Mouse (Mus musculus): ENCODE data around the gene Dnttip2. TPM values are rescaled to one million over a fixed set of nuclear protein-coding genes. Genes with fewer than 3 reads are reported as not detected.
"Not testable (repeated sequence)": the region's sequence is repeated elsewhere in the genome, so short reads cannot be mapped to it uniquely, and the experiment has no call there.

Gene Dnttip2
- polyA plus RNA-seq, 2 experiments: 24.0 to 37.0 TPM

DNA sequence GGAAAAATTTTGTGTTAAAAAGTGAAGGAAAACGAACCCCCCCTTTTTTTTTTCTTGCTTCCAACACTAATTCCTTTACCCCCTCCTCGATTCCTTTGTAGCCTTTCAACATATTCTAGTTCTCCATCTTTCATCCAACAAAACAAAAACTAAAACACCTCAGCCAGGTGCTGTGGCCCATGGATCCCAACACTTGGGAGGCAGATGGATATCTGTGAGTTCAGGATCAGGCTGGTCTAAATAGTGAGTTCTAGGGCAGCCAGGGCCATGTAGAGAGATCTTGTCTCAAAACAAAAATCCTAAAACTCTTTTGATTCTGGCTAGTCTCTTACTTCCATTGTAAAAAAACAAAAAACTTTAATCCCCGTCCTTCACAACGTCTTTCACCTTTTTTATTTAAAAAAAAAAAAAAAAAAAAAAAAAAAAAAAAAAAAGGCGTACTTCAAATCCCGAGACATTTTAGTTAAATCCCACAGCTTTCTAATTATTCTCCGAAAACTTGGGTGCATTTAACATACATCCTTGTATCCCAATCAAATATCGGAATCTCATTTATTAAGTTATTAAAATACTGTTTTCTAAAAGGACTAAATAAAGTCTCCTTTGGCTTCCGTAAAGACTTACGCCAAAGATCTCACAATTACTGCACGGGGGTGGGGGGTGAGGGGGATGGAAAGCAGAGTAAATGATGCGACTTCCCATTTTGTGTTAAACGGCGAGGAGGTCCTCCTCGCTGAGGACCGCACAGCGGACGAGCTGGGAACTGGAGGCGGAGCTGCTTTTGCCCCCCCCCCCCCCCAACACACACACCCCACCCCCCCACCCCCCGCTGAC, 564 bp upstream of the Dnttip2 start:
- H3K4me3 ChIP-seq (ENCODE audit: insufficient read depth in 1 of 2, low read depth in 2 of 2, low read length in 2 of 2): peak overlapping the region; percentile 70 to 99
- peaks cover 18 to 25% of the 10 kb centered on the region in 2 experiments for H3K4me1 ChIP-seq (replicated peaks; ENCODE audit: control insufficient read depth in 2 of 2, insufficient read depth in 2 of 2, low read length in 1 of 2)
- H3K9me3 ChIP-seq (ENCODE audit: control insufficient read depth, low read length): no peaks in the 10 kb centered on the region
- DNase-seq (ENCODE audit: low read depth in 3 of 3, low spot score in 3 of 3): no peak
- H3K27ac ChIP-seq: no peak overlapping the region
- 9% methylated on average over 20 of the region's 20 CpGs for WGBS (ENCODE audit: insufficient replicate concordance)
- no peak for ATAC-seq (ENCODE audit: insufficient read depth)
- H3K9ac ChIP-seq (replicated peaks): peak overlapping the region; percentile 97
- no peaks in the 10 kb centered on the region for H3K27me3 ChIP-seq (ENCODE audit: control insufficient read depth, insufficient read depth, low read length)
- peak overlapping the region; percentile 75 for H3K4me2 ChIP-seq (ENCODE audit: low read depth)
- TF ChIP-seq EP300 (IDR thresholded peaks at IDR 0.05; ENCODE audit: low read depth): no peak
- peak; percentile 20; the same call in 1 of the 2 replicates for TF ChIP-seq CTCF (IDR thresholded peaks at IDR 0.05; ENCODE audit: low read depth)
- H3K36me3 ChIP-seq (replicated peaks; ENCODE audit: control insufficient read depth, insufficient read depth, low read depth): peaks cover 37% of the 10 kb centered on the region

DNA sequence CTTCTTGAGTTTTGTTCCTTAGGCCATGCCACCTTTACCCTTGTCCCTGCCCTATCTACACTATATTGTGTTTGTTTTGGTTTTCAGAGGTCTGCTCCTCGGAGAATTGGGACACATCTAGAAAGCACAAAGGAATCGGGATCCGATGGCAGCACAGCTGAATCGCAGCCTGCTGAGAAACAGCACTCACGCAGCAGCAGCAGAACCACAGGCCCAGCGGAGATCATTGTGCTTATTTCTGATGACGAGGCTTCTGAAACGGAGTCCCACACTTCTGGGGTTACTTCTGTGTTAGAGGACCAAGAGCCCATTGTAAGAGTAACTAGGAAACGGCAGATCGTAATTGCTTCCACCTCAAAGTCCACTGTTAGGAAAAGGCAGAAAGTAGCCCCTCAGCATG, 923 bp downstream of the Dnttip2 start:
- Histone ChIP-seq H3K9ac (replicated peaks) (peak overlapping the region; percentile 97), H3K4me1 (replicated peaks; ENCODE audit: control insufficient read depth in 2 of 2, insufficient read depth in 2 of 2, low read length in 1 of 2) (peaks cover 18 to 25% of the 10 kb centered on the region in 2 experiments), H3K4me3 (ENCODE audit: insufficient read depth in 1 of 2, low read depth in 2 of 2, low read length in 2 of 2) (peak overlapping the region; percentile 70 to 99), H3K9me3 (ENCODE audit: control insufficient read depth, low read length) (no peaks in the 10 kb centered on the region), H3K36me3 (replicated peaks; ENCODE audit: control insufficient read depth, insufficient read depth, low read depth) (peaks cover 47% of the 10 kb centered on the region), H3K27ac (no peak overlapping the region), H3K4me2 (ENCODE audit: low read depth) (peak overlapping the region; percentile 75), H3K27me3 (ENCODE audit: control insufficient read depth, insufficient read depth, low read length) (no peaks in the 10 kb centered on the region)
- WGBS (ENCODE audit: insufficient replicate concordance): 64% methylated on average over 10 of the region's 10 CpGs
- DNase-seq (ENCODE audit: low read depth in 3 of 3, low spot score in 3 of 3): no peak
- no peak for ATAC-seq (ENCODE audit: insufficient read depth)
- TF ChIP-seq CTCF (IDR thresholded peaks at IDR 0.05; ENCODE audit: low read depth): no peak
- no peak for TF ChIP-seq EP300 (IDR thresholded peaks at IDR 0.05; ENCODE audit: low read depth)

DNA sequence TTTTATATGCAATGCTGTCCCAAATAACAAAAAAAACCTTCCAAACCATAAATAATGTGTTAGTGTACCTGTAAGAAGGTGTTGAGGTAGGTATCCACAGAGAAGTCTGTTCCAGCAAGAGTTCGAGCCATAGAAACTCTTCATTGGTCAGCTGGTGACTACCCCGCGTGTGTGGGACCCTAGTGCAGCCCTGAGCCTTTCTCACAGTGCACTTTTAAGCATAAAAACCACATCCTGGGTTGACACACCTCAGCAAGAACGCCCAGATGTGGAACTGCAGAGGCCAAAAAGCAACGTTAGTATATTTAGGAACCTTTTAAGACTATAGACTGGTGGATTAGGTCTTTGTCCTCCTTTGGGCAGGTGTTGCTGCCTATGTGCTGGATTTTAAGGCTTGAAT, 13.0 kb downstream of the Dnttip2 start:
- Histone ChIP-seq H3K9me3 (ENCODE audit: control insufficient read depth, low read length) (no peaks in the 10 kb centered on the region), H3K4me1 (replicated peaks; ENCODE audit: control insufficient read depth in 2 of 2, insufficient read depth in 2 of 2, low read length in 1 of 2) (peaks cover 0 to 6% of the 10 kb centered on the region in 2 experiments; a peak in 2 of 4 replicates), H3K27ac (no peak overlapping the region), H3K4me2 (ENCODE audit: low read depth) (no peak overlapping the region), H3K27me3 (ENCODE audit: control insufficient read depth, insufficient read depth, low read length) (no peaks in the 10 kb centered on the region; the same call in 1 of the 2 replicates), H3K4me3 (ENCODE audit: insufficient read depth in 1 of 2, low read depth in 2 of 2, low read length in 2 of 2) (no peak overlapping the region), H3K9ac (replicated peaks) (no peak overlapping the region), H3K36me3 (replicated peaks; ENCODE audit: control insufficient read depth, insufficient read depth, low read depth) (peaks cover 22% of the 10 kb centered on the region)
- DNase-seq (ENCODE audit: low read depth in 3 of 3, low spot score in 3 of 3) (no peak), ATAC-seq (ENCODE audit: insufficient read depth) (no peak)
- WGBS (ENCODE audit: insufficient replicate concordance): 39% methylated on average over 5 of the region's 5 CpGs
- TF ChIP-seq CTCF (IDR thresholded peaks at IDR 0.05; ENCODE audit: low read depth) (no peak), EP300 (IDR thresholded peaks at IDR 0.05; ENCODE audit: low read depth) (no peak)

DNA sequence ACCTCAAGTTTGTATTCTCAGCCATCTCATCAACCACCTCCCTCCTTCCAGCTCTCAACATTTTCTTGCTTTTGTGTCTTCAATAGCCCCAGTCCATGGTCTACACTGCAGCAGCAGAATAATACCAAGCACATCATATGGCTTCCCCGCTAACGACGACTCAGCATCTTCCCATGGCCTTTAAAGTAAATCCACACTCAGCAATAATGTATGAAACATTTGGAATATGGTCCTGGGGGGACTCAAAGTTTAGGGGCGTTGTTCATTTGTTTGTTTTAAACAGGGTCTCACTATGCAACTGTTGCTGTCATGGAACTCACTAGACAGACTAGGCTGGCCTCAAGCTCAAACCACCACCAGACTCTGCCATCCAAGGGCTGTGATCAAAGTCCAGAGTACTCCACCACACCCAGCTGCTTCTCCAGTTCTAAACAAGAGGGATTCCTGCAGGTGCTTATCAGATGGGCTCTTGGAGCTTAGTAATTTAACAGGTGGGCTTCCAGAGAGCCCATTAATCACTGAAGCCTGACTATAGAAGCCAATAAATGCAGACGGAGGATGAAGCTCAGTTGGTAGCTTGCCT, 14.5 kb downstream of the Dnttip2 start:
- H3K27me3 ChIP-seq (ENCODE audit: control insufficient read depth, insufficient read depth, low read length): no peaks in the 10 kb centered on the region; the same call in 1 of the 2 replicates
- peaks cover 0 to 11% of the 10 kb centered on the region in 2 experiments; a peak in 2 of 4 replicates for H3K4me1 ChIP-seq (replicated peaks; ENCODE audit: control insufficient read depth in 2 of 2, insufficient read depth in 2 of 2, low read length in 1 of 2)
- peaks cover 11% of the 10 kb centered on the region for H3K36me3 ChIP-seq (replicated peaks; ENCODE audit: control insufficient read depth, insufficient read depth, low read depth)
- H3K4me3 ChIP-seq (ENCODE audit: insufficient read depth in 1 of 2, low read depth in 2 of 2, low read length in 2 of 2): no peak overlapping the region
- TF ChIP-seq CTCF (IDR thresholded peaks at IDR 0.05; ENCODE audit: low read depth) (no peak), EP300 (IDR thresholded peaks at IDR 0.05; ENCODE audit: low read depth) (no peak)
- no peak overlapping the region for H3K27ac ChIP-seq
- no peak for ATAC-seq (ENCODE audit: insufficient read depth)
- no peak overlapping the region for H3K4me2 ChIP-seq (ENCODE audit: low read depth)
- DNase-seq (ENCODE audit: low read depth in 3 of 3, low spot score in 3 of 3): no peak
- 69% methylated on average over 5 of the region's 5 CpGs for WGBS (ENCODE audit: insufficient replicate concordance)
- no peak overlapping the region for H3K9ac ChIP-seq (replicated peaks)
- H3K9me3 ChIP-seq (ENCODE audit: control insufficient read depth, low read length): no peaks in the 10 kb centered on the region

DNA sequence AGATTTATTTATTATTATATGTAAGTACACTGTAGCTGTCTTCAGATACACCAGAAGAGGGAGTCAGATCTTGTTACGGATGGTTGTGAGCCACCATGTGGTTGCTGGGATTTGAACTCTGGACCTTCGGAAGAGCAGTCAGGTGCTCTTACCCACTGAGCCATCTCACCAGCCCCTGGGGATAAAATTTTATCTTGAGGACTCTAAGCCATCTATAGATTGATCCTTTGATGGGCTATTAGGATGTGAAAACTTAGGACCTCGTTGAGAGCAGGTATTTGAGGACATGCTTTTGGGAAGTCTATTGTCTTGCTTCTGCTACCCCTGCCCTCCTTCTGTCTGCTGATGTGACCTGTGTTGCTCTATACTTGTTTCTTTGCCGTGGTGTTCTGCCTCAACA, 15.2 kb downstream of the Dnttip2 start:
- not testable (repeated sequence) for H3K27me3 ChIP-seq (ENCODE audit: control insufficient read depth, insufficient read depth, low read length); H3K9me3 ChIP-seq (ENCODE audit: control insufficient read depth, low read length); H3K36me3 ChIP-seq (replicated peaks; ENCODE audit: control insufficient read depth, insufficient read depth, low read depth); H3K4me3 ChIP-seq (ENCODE audit: insufficient read depth in 1 of 2, low read depth in 2 of 2, low read length in 2 of 2); H3K4me2 ChIP-seq (ENCODE audit: low read depth); ATAC-seq (ENCODE audit: insufficient read depth); DNase-seq (ENCODE audit: low read depth in 3 of 3, low spot score in 3 of 3); H3K27ac ChIP-seq; H3K9ac ChIP-seq (replicated peaks)
- H3K4me1 ChIP-seq (replicated peaks; ENCODE audit: control insufficient read depth in 2 of 2, insufficient read depth in 2 of 2, low read length in 1 of 2): peaks cover 0 to 13% of the 10 kb centered on the region in 2 experiments; a peak in 2 of 4 replicates
- WGBS (ENCODE audit: insufficient replicate concordance): 49% methylated on average over 3 of the region's 4 CpGs
